Mouse (Mus musculus) heart, embryonic 11.5 days (tissue): ENCODE data around the gene Dap3. TPM values are rescaled to one million over a fixed set of nuclear protein-coding genes. Genes with fewer than 3 reads are reported as not detected.
"Not testable (repeated sequence)": the region's sequence is repeated elsewhere in the genome, so short reads cannot be mapped to it uniquely, and the experiment has no call there.

Experiments used
- ATAC-seq: fragments of 200-750 bp; cut with Nextera tagmentation; replicated peaks from 2 replicates; pipeline ENCODE4 v1.8.0; 2017; ENCODE audit warnings: moderate library complexity; ENCODE audit not compliant: insufficient number of reproducible peaks, low FRiP score, low TSS enrichment
- H3K27ac ChIP-seq: fragments of 300-500 bp; sonication (generic); 2 replicates; pipeline ENCODE4 v1.5.1; 2014; ENCODE audit warnings: mild to moderate bottlenecking, low read depth, low read length
- H3K27me3 ChIP-seq: fragments of 300-500 bp; sonication (generic); 2 replicates; pipeline ENCODE4 v1.6.1; 2014; ENCODE audit warnings: mild to moderate bottlenecking, low read length, mixed read lengths; ENCODE audit not compliant: control insufficient read depth, insufficient read depth
- H3K36me3 ChIP-seq: fragments of 300-500 bp; sonication (generic); 2 replicates; pipeline ENCODE4 v1.6.1; 2014; ENCODE audit warnings: mild to moderate bottlenecking, low read length, moderate library complexity, mixed read lengths; ENCODE audit not compliant: control insufficient read depth, insufficient read depth
- H3K4me1 ChIP-seq: fragments of 300-500 bp; sonication (generic); 2 replicates; pipeline ENCODE4 v1.6.1; 2014; ENCODE audit warnings: low read length; ENCODE audit not compliant: control insufficient read depth, insufficient read depth
- H3K4me2 ChIP-seq: fragments of 300-500 bp; sonication (generic); 2 replicates; pipeline ENCODE4 v1.6.1; 2014; ENCODE audit warnings: mild to moderate bottlenecking, moderate library complexity
- H3K4me3 ChIP-seq: fragments of 300-500 bp; sonication (generic); 2 replicates; pipeline ENCODE4 v1.5.1; 2014; ENCODE audit warnings: low read depth, low read length
- H3K9ac ChIP-seq: fragments of 300-500 bp; sonication (generic); 2 replicates; pipeline ENCODE4 v1.6.1; 2014; ENCODE audit warnings: mild to moderate bottlenecking, low read depth, low read length, moderate library complexity
- H3K9me3 ChIP-seq: fragments of 300-500 bp; sonication (generic); replicated peaks from 2 replicates; pipeline ENCODE4 v1.6.1; 2016; ENCODE audit warnings: low read length; ENCODE audit not compliant: control insufficient read depth
- WGBS: fragments of 180-500 bp; shearing (Covaris S2); extraction: QIAGEN DNeasy Blood & Tissue Kit; methylation state at CpG from one replicate; pipeline ENCODE4 v1.1.7; 2014; ENCODE audit not compliant: insufficient replicate concordance; 5-methylcytosine and 5-hydroxymethylcytosine counted together
- polyA plus RNA-seq: library from polyadenylated mRNA; unstranded; fragments of >200 nt; fragmentation: Nextera tagmentation; extraction: Ambion mirVana; gene quantifications from 2 replicates; pipeline ENCODE4 v1.2.1, GENCODE M21; 2014

Gene Dap3
- polyA plus RNA-seq, 1 experiment from 2014 or later: 150 TPM

- no peak overlapping the region for H3K4me3 ChIP-seq
- peaks cover 41% of the 10 kb centered on the region for H3K36me3 ChIP-seq
- H3K4me1 ChIP-seq: no peaks in the 10 kb centered on the region
- H3K9me3 ChIP-seq: no peaks in the 10 kb centered on the region
- WGBS: 84% methylated on average over 6 of the region's 6 CpGs
- no peak for ATAC-seq
- no peak overlapping the region for H3K27ac ChIP-seq
- H3K9ac ChIP-seq: no peak overlapping the region
- no peaks in the 10 kb centered on the region for H3K27me3 ChIP-seq
- no peak overlapping the region for H3K4me2 ChIP-seq
Observed at GRCm38 (mm10) chr3:88905209-88905608, 45.8 kb downstream of the Dap3 start.

DNA sequence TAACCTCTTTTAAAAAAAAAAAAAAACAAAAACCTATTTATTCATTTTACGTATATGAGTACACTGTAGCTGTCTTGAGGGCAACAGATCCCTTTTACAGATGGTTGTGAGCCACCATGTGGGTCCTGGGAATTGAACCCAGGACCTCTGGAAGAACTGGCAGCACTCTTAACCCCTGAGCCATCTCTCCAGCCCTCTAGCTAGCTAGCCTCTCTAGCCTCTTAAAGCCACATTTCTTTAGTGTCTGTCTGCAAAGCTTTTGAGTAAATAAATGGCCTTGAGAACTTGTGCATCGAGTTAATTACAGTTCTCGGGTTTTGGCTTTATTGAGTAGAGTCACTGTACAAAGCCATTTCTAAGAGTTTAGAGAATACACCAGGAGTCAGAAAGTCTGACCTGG lies 46.2 kb downstream of the Dap3 start:
- Histone ChIP-seq H3K9ac (no peak overlapping the region), H3K27me3 (no peaks in the 10 kb centered on the region), H3K27ac (no peak overlapping the region), H3K4me3 (no peak overlapping the region), H3K4me2 (no peak overlapping the region), H3K36me3 (peaks cover 37% of the 10 kb centered on the region), H3K4me1 (no peaks in the 10 kb centered on the region), H3K9me3 (no peaks in the 10 kb centered on the region)
- 90% methylated on average over 3 of the region's 3 CpGs for WGBS
- no peak for ATAC-seq

DNA sequence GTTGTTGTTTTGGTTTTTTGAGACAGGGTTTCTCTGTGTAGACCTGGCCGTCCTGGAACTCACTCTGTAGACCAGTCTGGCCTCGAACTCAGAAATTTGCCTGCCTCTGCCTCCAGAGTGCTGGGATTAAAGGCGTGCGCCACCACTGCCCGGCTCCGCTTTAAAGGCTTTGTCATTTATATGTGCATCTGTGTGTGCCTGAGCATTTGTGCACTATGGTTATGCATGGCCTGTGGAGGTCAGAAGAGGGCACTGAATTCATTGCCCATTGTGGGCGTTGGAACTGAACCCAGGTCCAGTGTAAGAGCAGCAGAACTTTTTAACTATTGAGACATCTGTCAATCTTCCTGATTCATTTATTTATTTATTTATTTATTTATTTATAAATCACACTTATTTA lies 58.0 kb downstream of the Dap3 start:
- not testable (repeated sequence) for H3K36me3 ChIP-seq, H3K9ac ChIP-seq, H3K4me3 ChIP-seq, H3K27ac ChIP-seq, H3K4me2 ChIP-seq, H3K27me3 ChIP-seq, H3K9me3 ChIP-seq, H3K4me1 ChIP-seq, ATAC-seq
- 92% methylated on average over 7 of the region's 7 CpGs for WGBS

DNA sequence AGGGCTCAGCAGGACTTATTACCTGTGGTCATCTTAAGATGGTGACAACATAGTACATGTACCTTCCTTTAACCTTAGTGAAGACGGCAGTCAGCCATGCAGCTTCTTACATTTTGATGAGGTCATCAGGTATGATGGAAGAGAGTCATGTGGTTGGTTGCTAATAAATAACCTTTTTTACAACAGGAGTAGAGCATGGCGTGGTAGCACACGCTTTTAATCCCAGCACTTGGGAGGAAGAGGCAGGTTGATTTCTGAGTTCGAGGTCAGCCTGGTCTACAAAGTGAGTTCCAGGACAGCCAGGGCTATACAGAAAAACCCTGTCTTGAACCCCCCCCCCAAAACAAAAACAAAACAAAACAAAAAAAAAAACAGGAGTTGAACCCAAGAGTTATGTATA lies 68.4 kb downstream of the Dap3 start:
- H3K4me2 ChIP-seq, H3K4me3 ChIP-seq, ATAC-seq, H3K4me1 ChIP-seq, H3K27ac ChIP-seq, H3K27me3 ChIP-seq, H3K9me3 ChIP-seq, H3K36me3 ChIP-seq, H3K9ac ChIP-seq: not testable (repeated sequence)
- 94% methylated on average over 4 of the region's 4 CpGs for WGBS

Other genes starting within 250 kb of the Dap3 start
- 49.7 and 50.4 TPM in 2 replicates for gene Rit1, start 234.3 kb downstream of the Dap3 start, polyA plus RNA-seq
- gene Syt11, start 176.0 kb downstream of the Dap3 start, polyA plus RNA-seq: 11.8 and 15.8 TPM in 2 replicates
- gene Gon4l, start 116.0 kb downstream of the Dap3 start, polyA plus RNA-seq: 11.1 and 12.9 TPM in 2 replicates
- 56.9 and 67.0 TPM in 2 replicates for gene Msto1, start 37.2 kb downstream of the Dap3 start, polyA plus RNA-seq
- 14.1 and 18.0 TPM in 2 replicates for gene Ash1l, start 559 bp downstream of the Dap3 start, polyA plus RNA-seq
- gene Rusc1, start 142.1 kb upstream of the Dap3 start, polyA plus RNA-seq: 7.9 TPM in 2 replicates
- not detected in 2 replicates for gene Gm43738, start 149.9 kb upstream of the Dap3 start, polyA plus RNA-seq
- gene Fdps, start 150.8 kb upstream of the Dap3 start, polyA plus RNA-seq: 165 and 178 TPM in 2 replicates
- gene Pklr, start 185.0 kb upstream of the Dap3 start, polyA plus RNA-seq: 5.9 and 8.7 TPM in 2 replicates
- gene Hcn3, start 209.0 kb upstream of the Dap3 start, polyA plus RNA-seq: 0.13 and 0.58 TPM in 2 replicates
- 18.7 and 20.1 TPM in 2 replicates for gene Clk2, start 213.6 kb upstream of the Dap3 start, polyA plus RNA-seq
- 82.8 and 88.3 TPM in 2 replicates for gene Scamp3, start 226.3 kb upstream of the Dap3 start, polyA plus RNA-seq
- gene Fam189b, start 232.0 kb upstream of the Dap3 start, polyA plus RNA-seq: 11.9 and 13.7 TPM in 2 replicates